Mouse (Mus musculus) hindbrain, embryonic 15.5 days (tissue): Measurements from ENCODE around the gene Phka1. TPM values are rescaled to one million over a fixed set of nuclear protein-coding genes. Genes with fewer than 3 reads are reported as not detected.

ENCODE experiments used
- ATAC-seq: fragments of 200-750 bp; cut with Nextera tagmentation; 2 replicates; pipeline ENCODE4 v1.8.0; 2017; ENCODE audit warnings: low read depth, moderate number of reproducible peaks, moderate TSS enrichment; ENCODE audit not compliant: low FRiP score
- H3K27ac ChIP-seq: fragments of 300-500 bp; sonication (generic); replicated peaks from 2 replicates; pipeline ENCODE4 v1.5.1; 2015; ENCODE audit warnings: mild to moderate bottlenecking, inconsistent platforms
- H3K27me3 ChIP-seq: fragments of 300-500 bp; sonication (generic); 2 replicates; pipeline ENCODE4 v1.6.1; 2015; ENCODE audit warnings: control low read depth, inconsistent platforms
- H3K36me3 ChIP-seq: fragments of 300-500 bp; sonication (generic); 2 replicates; pipeline ENCODE4 v1.6.1; 2015; ENCODE audit warnings: control low read depth, inconsistent platforms
- H3K4me1 ChIP-seq: fragments of 300-500 bp; sonication (generic); replicated peaks from 2 replicates; pipeline ENCODE4 v1.6.1; 2015; ENCODE audit warnings: control low read depth, inconsistent platforms
- H3K4me2 ChIP-seq: fragments of 300-500 bp; sonication (generic); 2 replicates; pipeline ENCODE4 v1.6.1; 2015; ENCODE audit warnings: moderate library complexity, mild to moderate bottlenecking, inconsistent platforms
- H3K4me3 ChIP-seq: fragments of 300-500 bp; sonication (generic); 2 replicates; pipeline ENCODE4 v1.5.1; 2015; ENCODE audit warnings: mild to moderate bottlenecking, inconsistent platforms
- H3K9ac ChIP-seq: fragments of 300-500 bp; sonication (generic); 2 replicates; pipeline ENCODE4 v1.6.1; 2015; ENCODE audit warnings: inconsistent platforms
- H3K9me3 ChIP-seq: fragments of 300-500 bp; sonication (generic); 2 replicates; pipeline ENCODE4 v1.6.1; 2016; ENCODE audit warnings: control low read depth, inconsistent platforms
- WGBS: fragments of 180-500 bp; shearing (Covaris S2); methylation state at CpG from one replicate; pipeline ENCODE4 v1.1.7; 2015; 5-methylcytosine and 5-hydroxymethylcytosine counted together
- polyA plus RNA-seq: library from polyadenylated mRNA; unstranded; fragments of >200 nt; fragmentation: Nextera tagmentation; extraction: Ambion mirVana; gene quantifications from 2 replicates; pipeline ENCODE4 v1.2.1, GENCODE M21; 2015

The Phka1 gene
- polyA plus RNA-seq, 1 experiment from 2014 or later, result 8.2 TPM

DNA sequence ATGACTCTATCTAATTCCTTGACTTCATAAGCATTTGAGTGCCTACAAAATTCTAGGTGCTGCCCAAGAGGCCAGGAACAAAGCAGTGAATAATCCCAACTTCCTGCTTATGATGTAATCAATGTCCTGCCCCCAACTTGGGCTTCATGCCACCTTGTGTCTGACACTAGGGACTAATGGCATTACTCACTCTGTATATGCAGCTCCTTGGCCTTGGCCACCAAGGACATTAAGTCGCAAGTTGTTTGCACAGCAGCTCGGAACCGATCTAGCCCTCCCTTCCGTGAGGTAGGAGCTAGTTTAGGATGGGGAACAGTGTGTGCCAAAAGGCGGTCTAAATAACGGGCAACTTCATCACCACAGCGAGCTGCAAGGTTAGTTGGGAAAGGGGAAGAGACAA is 87.1 kb downstream of the Phka1 start:
- no peak overlapping the region for H3K9ac ChIP-seq
- H3K4me1 ChIP-seq, result no peaks in the 10 kb centered on the region
- H3K4me2 ChIP-seq, result no peak overlapping the region
- ATAC-seq, result no peak
- no peaks in the 10 kb centered on the region for H3K9me3 ChIP-seq
- no peak overlapping the region for H3K27ac ChIP-seq
- WGBS, result 92% methylated on average over 7 of the region's 7 CpGs
- H3K4me3 ChIP-seq, result no peak overlapping the region
- H3K36me3 ChIP-seq, result no peaks in the 10 kb centered on the region
- H3K27me3 ChIP-seq, result 0 out of 2 replicates have a peak, but pooled peaks cover 2% of the 10 kb centered on the region

DNA sequence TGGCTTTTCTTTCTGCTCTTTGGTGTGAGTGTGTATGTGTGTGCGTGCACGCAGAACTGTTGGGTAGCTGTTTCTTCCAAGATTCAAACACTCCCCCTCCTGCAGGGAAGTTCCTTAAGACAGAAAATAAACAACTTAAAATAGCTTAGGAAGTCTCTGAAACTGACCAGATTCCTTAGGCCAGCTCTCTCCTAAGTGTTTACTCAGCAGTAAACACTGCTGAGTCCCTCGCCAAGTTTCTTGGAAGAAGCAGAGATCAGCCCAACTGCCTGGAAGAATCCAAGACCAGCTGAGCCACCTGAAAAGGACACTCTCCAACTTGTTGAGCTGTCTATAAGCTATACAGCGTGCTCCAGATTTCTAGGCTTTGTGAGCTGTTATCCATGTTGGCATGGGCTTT is 134.8 kb downstream of the Phka1 start:
- Histone ChIP-seq H3K36me3 (no peaks in the 10 kb centered on the region), H3K27ac (no peak overlapping the region), H3K4me3 (no peak overlapping the region), H3K4me1 (no peaks in the 10 kb centered on the region), H3K9me3 (no peaks in the 10 kb centered on the region), H3K27me3 (peaks cover 10% of the 10 kb centered on the region; the same call in 1 of the 2 replicates), H3K9ac (no peak overlapping the region), H3K4me2 (no peak overlapping the region)
- 79% methylated on average over 4 of the region's 4 CpGs for WGBS
- no peak for ATAC-seq

DNA sequence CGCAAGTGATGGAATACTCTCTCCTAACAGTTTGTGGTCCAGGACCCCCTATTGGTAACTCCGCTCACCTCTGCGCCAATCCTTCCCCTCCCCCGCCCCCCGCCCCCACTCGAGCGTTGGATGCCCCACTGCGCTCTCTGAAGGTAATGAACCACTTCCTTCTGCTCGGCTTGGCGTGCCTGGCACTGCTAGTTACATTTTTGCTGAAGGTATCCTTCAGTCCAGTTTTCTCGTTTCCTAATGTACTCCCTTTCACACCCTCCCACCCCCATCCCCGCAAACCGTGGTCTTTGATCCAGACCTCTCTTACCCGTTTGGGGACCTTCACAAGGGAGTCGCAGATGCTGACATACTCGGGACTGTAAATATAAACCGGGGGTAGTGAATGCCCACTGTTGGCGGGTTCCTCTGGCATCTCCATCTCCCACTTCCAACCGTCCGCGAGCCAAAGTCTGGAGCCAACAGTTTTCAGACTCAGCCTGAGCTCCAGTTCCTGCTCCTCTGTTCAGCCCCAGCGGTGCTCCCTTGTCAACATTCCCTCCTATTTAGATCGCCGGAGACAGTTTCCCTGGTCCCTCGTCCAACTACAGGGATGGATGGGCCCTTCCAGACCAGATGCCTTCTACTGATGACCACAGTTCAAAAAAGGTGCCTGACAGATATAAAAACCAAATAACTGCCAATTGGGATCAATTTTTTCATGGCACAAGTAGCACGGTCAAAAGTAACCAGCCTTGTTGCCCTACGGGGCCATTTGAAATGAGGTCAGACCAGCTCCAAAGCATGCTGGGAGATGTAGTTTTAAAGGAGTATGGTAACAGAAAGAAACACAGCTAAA is 139.2 kb downstream of the Phka1 start, which contains the start of gene Hdac8:
Hdac8 (minus strand) TSS at position 716 of the 838 bp plus-strand sequence.
- Histone ChIP-seq H3K4me1 (no peaks in the 10 kb centered on the region), H3K9ac (peak within 1 kb of the TSS; percentile 39), H3K36me3 (no peaks in the 10 kb centered on the region), H3K27ac (peak within 1 kb of the TSS; percentile 72), H3K9me3 (no peaks in the 10 kb centered on the region), H3K4me2 (peak within 1 kb of the TSS; percentile 60), H3K27me3 (peaks cover 8% of the 10 kb centered on the region; the same call in 1 of the 2 replicates), H3K4me3 (peak within 1 kb of the TSS; percentile 54)
- ATAC-seq, result peak; percentile 92
- 22% methylated on average over 27 of the region's 27 CpGs for WGBS

- Histone ChIP-seq H3K4me1 (no peaks in the 10 kb centered on the region), H3K27me3 (peaks cover 6% of the 10 kb centered on the region; the same call in 1 of the 2 replicates), H3K9ac (peak overlapping the region; percentile 39; the same call in 1 of the 2 replicates), H3K9me3 (no peaks in the 10 kb centered on the region), H3K27ac (peak overlapping the region; percentile 72), H3K4me2 (peak overlapping the region; percentile 60), H3K36me3 (no peaks in the 10 kb centered on the region), H3K4me3 (peak overlapping the region; percentile 54)
- WGBS, result 36% methylated on average over 10 of the region's 10 CpGs
- ATAC-seq, result peak; percentile 64
These were observed 139.9 kb downstream of the Phka1 start for GRCm38 (mm10) chrX:102504179-102504578.

GRCm38 (mm10) chrX:102493992-102494730 is 149.9 kb downstream of the Phka1 start:
- Histone ChIP-seq H3K9me3 (no peaks in the 10 kb centered on the region), H3K4me2 (no peak overlapping the region), H3K9ac (no peak overlapping the region), H3K27me3 (no peaks in the 10 kb centered on the region), H3K4me1 (no peaks in the 10 kb centered on the region), H3K36me3 (no peaks in the 10 kb centered on the region), H3K4me3 (no peak overlapping the region), H3K27ac (no peak overlapping the region)
- WGBS, result 66% methylated on average over 6 of the region's 6 CpGs
- peak; percentile 79; the same call in 1 of the 2 replicates for ATAC-seq

DNA sequence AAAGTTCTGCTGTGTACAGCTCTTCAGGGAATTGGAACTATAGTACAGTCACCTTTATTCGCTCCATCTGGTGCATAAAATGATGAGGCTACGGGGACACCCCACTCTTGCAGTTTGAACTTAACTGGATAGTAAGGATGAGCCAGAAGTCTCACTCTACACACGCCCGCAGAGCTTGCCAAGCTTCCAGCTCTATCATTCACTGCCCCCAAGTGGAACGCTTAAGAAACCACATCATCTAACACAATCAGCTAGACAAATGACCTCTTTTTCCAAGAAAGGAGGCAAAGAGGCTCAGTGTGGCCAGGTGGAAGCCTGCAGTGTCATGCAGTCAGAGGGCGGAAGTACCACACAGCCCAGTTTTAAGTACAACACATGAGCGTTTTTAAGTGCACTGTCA is 158.5 kb downstream of the Phka1 start:
- Histone ChIP-seq H3K27me3 (no peaks in the 10 kb centered on the region), H3K4me2 (no peak overlapping the region), H3K27ac (no peak overlapping the region), H3K9me3 (no peaks in the 10 kb centered on the region), H3K36me3 (no peaks in the 10 kb centered on the region), H3K4me1 (no peaks in the 10 kb centered on the region), H3K4me3 (no peak overlapping the region), H3K9ac (no peak overlapping the region)
- no peak for ATAC-seq
- WGBS, result 78% methylated on average over 7 of the region's 7 CpGs

DNA sequence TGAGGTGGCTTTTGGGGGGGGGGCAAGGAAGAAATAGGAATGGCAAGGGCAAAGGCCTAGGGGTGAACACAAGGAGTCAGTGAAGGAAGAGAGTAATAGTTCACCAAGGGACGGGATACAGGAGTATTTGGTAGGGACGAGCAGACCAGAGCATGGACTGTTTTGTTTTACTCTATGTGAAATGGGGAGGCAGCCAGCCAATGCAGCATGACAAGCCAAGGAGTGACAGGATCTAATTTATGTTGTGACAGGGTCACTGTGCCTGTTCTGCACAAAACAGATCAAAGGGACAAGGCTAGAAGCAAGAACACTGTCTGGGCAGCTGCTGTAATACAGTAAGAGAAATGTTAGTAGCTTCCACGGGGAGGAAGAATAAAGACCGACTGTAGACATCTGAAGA is 164.4 kb downstream of the Phka1 start:
- H3K4me1 ChIP-seq, result no peaks in the 10 kb centered on the region
- H3K9ac ChIP-seq, result no peak overlapping the region
- H3K4me2 ChIP-seq, result no peak overlapping the region
- ATAC-seq, result no peak
- H3K27me3 ChIP-seq, result 0 out of 2 replicates have a peak, but pooled peaks cover 3% of the 10 kb centered on the region
- no peaks in the 10 kb centered on the region for H3K36me3 ChIP-seq
- WGBS, result 80% methylated on average over 4 of the region's 4 CpGs
- H3K27ac ChIP-seq, result no peak overlapping the region
- no peak overlapping the region for H3K4me3 ChIP-seq
- H3K9me3 ChIP-seq, result no peaks in the 10 kb centered on the region

- Histone ChIP-seq H3K4me1 (no peaks in the 10 kb centered on the region), H3K4me3 (no peak overlapping the region), H3K27ac (no peak overlapping the region), H3K9me3 (no peaks in the 10 kb centered on the region), H3K36me3 (no peaks in the 10 kb centered on the region), H3K27me3 (0 out of 2 replicates have a peak, but pooled peaks cover 6% of the 10 kb centered on the region), H3K4me2 (no peak overlapping the region), H3K9ac (no peak overlapping the region)
- no peak; the same call in 1 of the 2 replicates for ATAC-seq
- WGBS, result 35% methylated on average over 4 of the region's 4 CpGs
These were observed 165.1 kb downstream of the Phka1 start for GRCm38 (mm10) chrX:102478965-102479364.

- no peak for ATAC-seq
- Histone ChIP-seq H3K4me3 (no peak overlapping the region), H3K27ac (no peak overlapping the region), H3K27me3 (0 out of 2 replicates have a peak, but pooled peaks cover 6% of the 10 kb centered on the region), H3K4me1 (no peaks in the 10 kb centered on the region), H3K9me3 (no peaks in the 10 kb centered on the region), H3K4me2 (no peak overlapping the region), H3K36me3 (no peaks in the 10 kb centered on the region), H3K9ac (no peak overlapping the region)
- 89% methylated on average over 3 of the region's 3 CpGs for WGBS
These were observed 165.6 kb downstream of the Phka1 start for GRCm38 (mm10) chrX:102478481-102478880.

DNA sequence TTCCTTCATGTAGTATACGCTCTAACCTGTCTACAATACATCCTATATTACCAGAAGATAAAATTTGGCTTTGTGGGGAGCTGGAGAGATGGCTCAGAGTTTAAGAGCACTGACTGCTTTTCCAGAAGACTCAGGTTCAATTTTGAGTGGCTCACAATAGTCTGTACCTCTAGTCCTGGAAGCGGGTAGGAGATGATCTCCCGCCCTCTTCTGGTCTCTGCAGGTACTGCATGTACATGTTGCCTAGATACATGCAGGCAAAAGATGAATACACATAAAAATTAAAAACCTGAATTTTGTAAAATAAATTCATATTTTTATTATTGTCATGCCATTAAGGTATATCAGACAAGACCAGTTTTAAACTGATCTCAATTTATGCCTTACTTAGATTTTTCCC is 167.3 kb downstream of the Phka1 start:
- Histone ChIP-seq H3K4me1 (no peaks in the 10 kb centered on the region), H3K9me3 (no peaks in the 10 kb centered on the region), H3K27me3 (0 out of 2 replicates have a peak, but pooled peaks cover 6% of the 10 kb centered on the region), H3K4me2 (no peak overlapping the region), H3K4me3 (no peak overlapping the region), H3K27ac (no peak overlapping the region), H3K36me3 (no peaks in the 10 kb centered on the region), H3K9ac (no peak overlapping the region)
- no peak for ATAC-seq
- whole genome bisulfite sequencing, result 35% methylated on average over 3 of the region's 3 CpGs

DNA sequence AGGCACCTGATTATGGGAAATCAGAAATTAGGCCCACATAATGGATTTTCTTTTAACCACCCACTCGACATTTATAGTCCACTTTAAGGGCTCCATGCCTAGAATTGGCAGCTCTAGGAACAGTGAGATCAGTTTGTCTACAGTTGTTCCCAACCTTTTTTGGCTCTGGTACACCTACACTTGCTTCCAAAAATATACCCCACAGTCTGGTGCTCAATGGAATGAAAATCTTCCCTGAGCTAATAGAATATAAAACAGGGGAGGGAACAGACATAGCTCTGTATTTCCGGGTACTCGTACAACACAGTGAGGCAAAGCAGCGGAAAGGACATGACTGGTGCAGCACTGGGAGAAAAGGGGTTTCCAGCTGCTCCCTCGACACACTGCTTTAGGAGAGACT is 168.5 kb downstream of the Phka1 start:
- no peak for ATAC-seq
- H3K4me3 ChIP-seq, result no peak overlapping the region
- 84% methylated on average over 5 of the region's 5 CpGs for WGBS
- H3K36me3 ChIP-seq, result no peaks in the 10 kb centered on the region
- no peak overlapping the region for H3K27ac ChIP-seq
- no peaks in the 10 kb centered on the region for H3K9me3 ChIP-seq
- H3K9ac ChIP-seq, result no peak overlapping the region
- H3K4me2 ChIP-seq, result no peak overlapping the region
- 0 out of 2 replicates have a peak, but pooled peaks cover 6% of the 10 kb centered on the region for H3K27me3 ChIP-seq
- H3K4me1 ChIP-seq, result no peaks in the 10 kb centered on the region
